27 mouse cellular contexts compared by ENCODE assay signal in the genomic region with DNA sequence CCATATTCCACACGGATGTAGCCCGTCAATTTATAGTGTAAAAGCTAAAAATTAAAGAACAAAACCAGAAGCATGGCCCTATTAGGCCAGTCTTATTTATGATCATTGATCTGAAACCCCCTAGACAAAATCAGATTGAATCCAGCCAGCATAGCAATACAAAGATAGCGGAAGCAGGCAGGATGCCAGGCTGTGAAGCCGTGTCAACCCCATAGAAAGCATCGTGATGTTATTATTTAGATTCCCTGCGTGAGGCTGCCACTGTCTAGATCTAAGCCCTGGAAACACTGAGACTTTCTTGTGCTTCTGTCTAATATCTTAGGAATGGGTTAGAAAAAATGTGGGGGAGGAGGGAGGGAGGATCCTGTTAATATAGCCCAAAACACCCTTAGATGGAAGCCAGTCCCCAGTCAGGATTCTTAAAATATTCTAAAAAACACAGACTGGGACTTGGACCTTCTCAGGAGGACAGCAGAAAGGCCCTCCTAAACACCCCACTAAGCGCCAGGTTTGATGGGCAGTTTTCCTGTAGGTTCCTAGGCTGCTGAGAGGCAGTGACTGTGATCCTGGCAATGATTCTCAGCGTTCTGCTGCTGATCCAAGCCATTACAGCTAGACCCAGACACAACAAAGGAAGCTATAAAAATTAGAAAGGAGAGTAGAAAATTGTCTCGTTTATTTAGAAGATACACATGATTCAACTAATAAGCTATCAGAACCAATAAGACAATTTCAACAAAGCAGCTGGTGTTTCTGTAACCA.
DNase-seq lines count a peak whose midpoint lies in the region; ATAC-seq and TF ChIP-seq lines count a peak whose summit lies in the region.
"Had no signal": no experiment of that assay in that cellular context is flagged by ENCODE, and none has a peak within 500 bp of the region (broad histone marks: within the 10 kb centered on the region; RNA-seq: fewer than 3 reads in every experiment).

No protein-coding gene starts in this region.

- no peak overlapping the region for H3K4me2 ChIP-seq in hindbrain, embryonic 12.5 days (replicated peaks)
- H3K4me2 ChIP-seq in hindbrain, embryonic 11.5 days (replicated peaks; ENCODE audit: low read depth, low read length), result no peak overlapping the region
- no peak overlapping the region for H3K4me2 ChIP-seq in midbrain, embryonic 14.5 days (ENCODE audit: low read length)
- no peak overlapping the region for H3K4me2 ChIP-seq in hindbrain, postnatal 0 days (ENCODE audit: low read depth, low read length)
- H3K4me2 ChIP-seq: forebrain, embryonic 15.5 days; heart, embryonic 13.5 days; midbrain, embryonic 12.5 days had no signal

- no peak for TF ChIP-seq CTCF in hindbrain, postnatal 0 days (IDR thresholded peaks at IDR 0.05; ENCODE audit: low read depth)

- H3K4me1 ChIP-seq in hindbrain, embryonic 12.5 days, result 0 out of 2 replicates have a peak, but pooled peaks cover 3% of the 10 kb centered on the region
- H3K4me1 ChIP-seq in hindbrain, embryonic 11.5 days (replicated peaks; ENCODE audit: control insufficient read depth, insufficient read depth, low read length), result no peaks in the 10 kb centered on the region
- no peaks in the 10 kb centered on the region for H3K4me1 ChIP-seq in midbrain, embryonic 14.5 days (ENCODE audit: control insufficient read depth, insufficient read depth, low read length)
- H3K4me1 ChIP-seq in midbrain, embryonic 10.5 days, result no peaks in the 10 kb centered on the region
- H3K4me1 ChIP-seq in hindbrain, postnatal 0 days (ENCODE audit: insufficient read depth, low read length), result no peaks in the 10 kb centered on the region
- H3K4me1 ChIP-seq: heart, embryonic 13.5 days; midbrain, embryonic 12.5 days had no signal

- ATAC-seq in hindbrain, embryonic 12.5 days (ENCODE audit: low FRiP score), result no peak
- ATAC-seq in hindbrain, embryonic 11.5 days (ENCODE audit: low FRiP score), result no peak
- ATAC-seq in midbrain, embryonic 14.5 days (ENCODE audit: low FRiP score, low TSS enrichment), result no peak
- 0 out of 2 replicates have a peak, but pooled peaks have one; percentile 45 for ATAC-seq in hindbrain, postnatal 0 days
- ATAC-seq: activated CD4-positive, CD25-positive, alpha-beta regulatory T cell, adult 4 months; forebrain, embryonic 15.5 days; intestine, embryonic 16.5 days had no signal

- H3K27ac ChIP-seq in hindbrain, embryonic 12.5 days, result peak overlapping the region; percentile 18; the same call in 1 of the 2 replicates
- H3K27ac ChIP-seq in hindbrain, embryonic 11.5 days (ENCODE audit: low read depth, low read length), result no peak overlapping the region
- H3K27ac ChIP-seq in midbrain, embryonic 14.5 days (replicated peaks; ENCODE audit: low read depth, low read length), result no peak overlapping the region
- H3K27ac ChIP-seq in midbrain, embryonic 10.5 days (replicated peaks), result no peak overlapping the region
- no peak overlapping the region for H3K27ac ChIP-seq in hindbrain, postnatal 0 days
- H3K27ac ChIP-seq: forebrain, embryonic 15.5 days; heart, embryonic 13.5 days; kidney, postnatal 0 days; liver, embryonic 14.5 days; midbrain, embryonic 12.5 days had no signal

- H3K4me3 ChIP-seq in hindbrain, embryonic 12.5 days, result no peak overlapping the region
- no peak overlapping the region for H3K4me3 ChIP-seq in hindbrain, embryonic 11.5 days (ENCODE audit: low read depth, low read length)
- no peak overlapping the region for H3K4me3 ChIP-seq in midbrain, embryonic 14.5 days (replicated peaks; ENCODE audit: low read depth, low read length)
- no peak overlapping the region for H3K4me3 ChIP-seq in midbrain, embryonic 10.5 days
- no peak overlapping the region for H3K4me3 ChIP-seq in hindbrain, postnatal 0 days (ENCODE audit: low read length)
- H3K4me3 ChIP-seq: erythroblast, embryonic 14.5 days; forebrain, embryonic 15.5 days; heart, embryonic 13.5 days; midbrain, embryonic 12.5 days had no signal

- H3K9me3 ChIP-seq in hindbrain, embryonic 12.5 days (replicated peaks), result no peaks in the 10 kb centered on the region
- H3K9me3 ChIP-seq in hindbrain, embryonic 11.5 days (ENCODE audit: control insufficient read depth, low read length), result no peaks in the 10 kb centered on the region
- H3K9me3 ChIP-seq in midbrain, embryonic 14.5 days (ENCODE audit: control insufficient read depth, low read length), result no peaks in the 10 kb centered on the region
- no peaks in the 10 kb centered on the region; the same call in 1 of the 2 replicates for H3K9me3 ChIP-seq in midbrain, embryonic 10.5 days (replicated peaks)
- H3K9me3 ChIP-seq in hindbrain, postnatal 0 days (ENCODE audit: low read length), result no peaks in the 10 kb centered on the region
- H3K9me3 ChIP-seq: forebrain, embryonic 15.5 days; heart, embryonic 13.5 days had no signal

- H3K36me3 ChIP-seq in hindbrain, embryonic 12.5 days, result no peaks in the 10 kb centered on the region
- H3K36me3 ChIP-seq in hindbrain, embryonic 11.5 days (ENCODE audit: control insufficient read depth, insufficient read depth, low read length), result no peaks in the 10 kb centered on the region
- peaks cover 3% of the 10 kb centered on the region; the same call in 1 of the 2 replicates for H3K36me3 ChIP-seq in midbrain, embryonic 14.5 days (ENCODE audit: control insufficient read depth, insufficient read depth, low read length)
- H3K36me3 ChIP-seq in midbrain, embryonic 10.5 days, result no peaks in the 10 kb centered on the region
- peaks cover 11% of the 10 kb centered on the region; the same call in 1 of the 2 replicates for H3K36me3 ChIP-seq in hindbrain, postnatal 0 days (ENCODE audit: insufficient read depth, low read length)
- H3K36me3 ChIP-seq: forebrain, embryonic 15.5 days; heart, embryonic 13.5 days; midbrain, embryonic 12.5 days had no signal

- WGBS in hindbrain, embryonic 12.5 days, result 70% methylated on average over 9 of the region's 9 CpGs
- 86% methylated on average over 9 of the region's 9 CpGs for WGBS in hindbrain, embryonic 11.5 days
- WGBS in midbrain, embryonic 14.5 days, result 57% methylated on average over 9 of the region's 9 CpGs
- 89% methylated on average over 9 of the region's 9 CpGs for whole genome bisulfite sequencing in midbrain, embryonic 10.5 days
- 40% methylated on average over 9 of the region's 9 CpGs for WGBS in hindbrain, postnatal 0 days

- peak; percentile 61 to 69 for DNase-seq in cerebellum, postnatal 10 days
- DNase-seq in cerebellum, adult 9-10 months, result no peak
- DNase-seq in hindbrain, embryonic 11.5 days (ENCODE audit: low spot score), result no peak
- DNase-seq in midbrain, embryonic 14.5 days, result peak; percentile 55
- DNase-seq in midbrain, embryonic 10.5 days (ENCODE audit: low spot score), result no peak
- DNase-seq in hindbrain, postnatal 0 days (ENCODE audit: low spot score), result peak; percentile 56
- no peak for DNase-seq in kidney, postnatal 14 days
- DNase-seq: adrenal gland, adult 2 months; adrenal gland, postnatal 36 days; cerebellum, adult 9-11 months; heart, postnatal 10 days; kidney, adult 8-10 months; layer of hippocampus, postnatal 36 days; liver; lung, adult 2 months; lung, postnatal 14 days; spleen, adult 18-20 months; thymus, postnatal 25 days had no signal

- H3K9ac ChIP-seq in hindbrain, embryonic 12.5 days, result no peak overlapping the region
- H3K9ac ChIP-seq in hindbrain, embryonic 11.5 days (ENCODE audit: low read depth, low read length), result no peak overlapping the region
- no peak overlapping the region for H3K9ac ChIP-seq in midbrain, embryonic 14.5 days (replicated peaks; ENCODE audit: low read length)
- no peak overlapping the region for H3K9ac ChIP-seq in hindbrain, postnatal 0 days (replicated peaks; ENCODE audit: low read length)
- H3K9ac ChIP-seq: forebrain, embryonic 15.5 days; heart, embryonic 13.5 days; liver, embryonic 14.5 days; midbrain, embryonic 12.5 days had no signal

- no peaks in the 10 kb centered on the region for H3K27me3 ChIP-seq in hindbrain, embryonic 12.5 days
- no peaks in the 10 kb centered on the region for H3K27me3 ChIP-seq in hindbrain, embryonic 11.5 days (ENCODE audit: control insufficient read depth, insufficient read depth, low read length)
- no peaks in the 10 kb centered on the region for H3K27me3 ChIP-seq in midbrain, embryonic 14.5 days (ENCODE audit: control insufficient read depth, insufficient read depth, low read length)
- no peaks in the 10 kb centered on the region for H3K27me3 ChIP-seq in midbrain, embryonic 10.5 days (ENCODE audit: low read depth, poor library complexity, severe bottlenecking)
- no peaks in the 10 kb centered on the region for H3K27me3 ChIP-seq in hindbrain, postnatal 0 days (ENCODE audit: insufficient read depth, low read length)
- H3K27me3 ChIP-seq: forebrain, embryonic 15.5 days; heart, embryonic 13.5 days; midbrain, embryonic 12.5 days had no signal

Comparison
In these comparisons a context has a peak if more than half of its experiments do, and no peak if none do; other contexts are left out.
1. DNase-seq: peak in cerebellum, postnatal 10 days (2 of 2), midbrain, embryonic 14.5 days (single experiment) and hindbrain, postnatal 0 days (single experiment); none in cerebellum, adult 9-10 months (single experiment), hindbrain, embryonic 11.5 days (single experiment), midbrain, embryonic 10.5 days (single experiment) and kidney, postnatal 14 days (single experiment).